Mouse (Mus musculus): Measurements from ENCODE around the gene Hnrnpul2. TPM values are rescaled to one million over a fixed set of nuclear protein-coding genes. Genes with fewer than 3 reads are reported as not detected.

Hnrnpul2 gene
- 13.5 and 54.1 TPM in 2 replicates for polyA plus RNA-seq (2012; ENCODE audit: insufficient read depth, low replicate concordance)

DNA sequence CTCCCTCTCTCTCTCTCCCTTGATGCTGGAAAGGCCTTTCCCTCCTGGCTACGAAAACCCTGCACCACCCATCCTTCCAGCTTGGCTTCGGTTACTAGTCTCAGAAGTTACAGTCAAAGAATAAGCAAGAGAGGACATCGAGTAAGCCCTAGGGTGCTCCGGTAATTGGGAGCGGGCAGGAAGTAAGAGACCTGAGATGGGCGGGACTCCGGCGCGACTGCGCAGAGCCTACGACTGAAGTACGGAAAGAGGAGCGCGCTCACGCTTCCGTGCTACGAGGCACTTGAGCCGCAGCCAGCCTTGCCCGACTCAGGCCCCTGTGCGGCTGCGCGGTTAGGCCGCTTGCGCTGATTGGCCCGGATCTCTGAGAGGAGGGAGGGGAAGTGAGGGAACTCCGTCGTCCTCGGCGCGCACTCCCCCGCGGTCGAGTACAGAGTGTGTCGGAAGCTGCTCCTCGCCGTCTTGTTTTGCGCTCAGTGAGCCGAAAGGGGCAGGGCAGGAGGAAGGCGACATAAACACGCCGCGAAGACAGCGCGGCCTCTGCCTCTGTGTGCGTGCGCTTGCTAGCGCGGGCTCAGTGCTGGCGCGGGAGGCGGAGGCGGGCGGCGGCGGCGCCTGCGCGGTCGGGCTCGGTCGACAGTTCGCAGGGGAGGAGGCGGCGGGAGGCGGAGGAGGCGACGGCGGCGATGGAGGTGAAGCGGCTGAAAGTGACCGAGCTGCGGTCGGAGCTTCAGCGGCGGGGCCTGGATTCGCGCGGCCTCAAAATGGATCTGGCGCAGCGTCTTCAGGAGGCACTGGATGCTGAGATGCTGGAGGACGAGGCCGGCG, at the start of gene Hnrnpul2:
Gene Hnrnpul2, plus strand, starts transcription at position 415 of the 828 bp plus-strand sequence.
- H3K27me3 ChIP-seq (replicated peaks): no peaks in the 10 kb centered on the region
- H3K36me3 ChIP-seq (replicated peaks; ENCODE audit: low read length): peaks cover 52% of the 10 kb centered on the region
- TF ChIP-seq GATA1 (IDR thresholded peaks at IDR 0.05; ENCODE audit: borderline replicate concordance, low read length) (no peak), FLI1 (IDR thresholded peaks at IDR 0.05; ENCODE audit: low read length) (peak; percentile 35; the same call in 1 of the 2 replicates)
- no peaks in the 10 kb centered on the region for H3K9me3 ChIP-seq
- H3K4me3 ChIP-seq (replicated peaks): peak within 1 kb of the TSS; percentile 94
- peaks cover 45% of the 10 kb centered on the region for H3K4me1 ChIP-seq

- TF ChIP-seq GATA1 (IDR thresholded peaks at IDR 0.05; ENCODE audit: borderline replicate concordance, low read length) (no peak), FLI1 (IDR thresholded peaks at IDR 0.05; ENCODE audit: low read length) (no peak)
- Histone ChIP-seq H3K27me3 (replicated peaks) (no peaks in the 10 kb centered on the region), H3K9me3 (peaks cover 2% of the 10 kb centered on the region), H3K4me1 (peaks cover 42% of the 10 kb centered on the region), H3K4me3 (replicated peaks) (peak within 1 kb of the TSS; percentile 93), H3K36me3 (replicated peaks; ENCODE audit: low read length) (peaks cover 71% of the 10 kb centered on the region)
Observed at GRCm38 (mm10) chr19:8770567-8771270, 49.1 kb upstream of the Hnrnpul2 start, which contains the start of gene Tmem223. Gene Tmem223, plus strand, starts transcription at chr19:8770996.

- Histone ChIP-seq H3K27me3 (replicated peaks) (no peaks in the 10 kb centered on the region), H3K4me1 (peaks cover 52% of the 10 kb centered on the region), H3K36me3 (replicated peaks; ENCODE audit: low read length) (peaks cover 60% of the 10 kb centered on the region), H3K4me3 (replicated peaks) (peak overlapping the region; percentile 97), H3K9me3 (no peaks in the 10 kb centered on the region)
- TF ChIP-seq GATA1 (IDR thresholded peaks at IDR 0.05; ENCODE audit: borderline replicate concordance, low read length) (no peak), FLI1 (IDR thresholded peaks at IDR 0.05; ENCODE audit: low read length) (no peak)
Observed at GRCm38 (mm10) chr19:8772996-8773395, 46.8 kb upstream of the Hnrnpul2 start.

- no peak for TF ChIP-seq FLI1 (IDR thresholded peaks at IDR 0.05; ENCODE audit: low read length)
- no peak for TF ChIP-seq GATA1 (IDR thresholded peaks at IDR 0.05; ENCODE audit: borderline replicate concordance, low read length)
- Histone ChIP-seq H3K27me3 (replicated peaks) (no peaks in the 10 kb centered on the region), H3K36me3 (replicated peaks; ENCODE audit: low read length) (peaks cover 60% of the 10 kb centered on the region), H3K4me3 (replicated peaks) (peak overlapping the region; percentile 97), H3K4me1 (peaks cover 52% of the 10 kb centered on the region), H3K9me3 (no peaks in the 10 kb centered on the region)
Observed at GRCm38 (mm10) chr19:8773409-8773808, 46.4 kb upstream of the Hnrnpul2 start.

- no peaks in the 10 kb centered on the region for H3K9me3 ChIP-seq
- peaks cover 57% of the 10 kb centered on the region for H3K36me3 ChIP-seq (replicated peaks; ENCODE audit: low read length)
- peak; percentile 68; the same call in 1 of the 2 replicates for TF ChIP-seq FLI1 (IDR thresholded peaks at IDR 0.05; ENCODE audit: low read length)
- no peak for TF ChIP-seq GATA1 (IDR thresholded peaks at IDR 0.05; ENCODE audit: borderline replicate concordance, low read length)
- H3K27me3 ChIP-seq (replicated peaks): no peaks in the 10 kb centered on the region
- peak within 1 kb of the TSS; percentile 97 for H3K4me3 ChIP-seq (replicated peaks)
- H3K4me1 ChIP-seq: peaks cover 52% of the 10 kb centered on the region
Observed at GRCm38 (mm10) chr19:8774086-8774835, 45.5 kb upstream of the Hnrnpul2 start, which contains the start of gene Tmem179b. Gene Tmem179b, minus strand, starts transcription at chr19:8774467.

DNA sequence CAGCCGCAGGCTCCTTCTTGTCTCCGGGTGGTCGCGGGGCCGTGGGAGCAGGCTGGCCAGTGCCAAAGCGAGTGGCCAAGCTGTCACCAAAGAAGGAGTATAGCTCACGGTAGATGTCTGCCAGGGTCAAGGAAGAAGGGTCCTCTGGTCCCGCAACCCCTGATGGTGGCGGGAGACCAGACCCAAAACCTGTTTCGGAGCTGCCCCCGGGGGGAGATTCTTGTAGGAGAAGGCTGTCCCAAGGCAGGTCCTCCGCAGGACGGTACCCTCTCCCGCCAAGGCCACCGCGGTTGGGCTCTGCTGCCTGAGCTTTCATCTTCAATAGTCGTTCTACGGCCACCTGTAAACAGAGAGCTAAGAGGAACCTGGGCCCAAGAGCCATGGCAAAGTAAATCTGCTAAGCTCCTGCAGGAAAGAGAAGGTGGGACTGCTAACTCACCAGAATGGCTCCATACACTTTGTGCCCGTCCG, 44.8 kb upstream of the Hnrnpul2 start:
- H3K4me3 ChIP-seq (replicated peaks): peak overlapping the region; percentile 97
- TF ChIP-seq GATA1 (IDR thresholded peaks at IDR 0.05; ENCODE audit: borderline replicate concordance, low read length) (no peak), FLI1 (IDR thresholded peaks at IDR 0.05; ENCODE audit: low read length) (no peak)
- peaks cover 55% of the 10 kb centered on the region for H3K36me3 ChIP-seq (replicated peaks; ENCODE audit: low read length)
- H3K4me1 ChIP-seq: peaks cover 55% of the 10 kb centered on the region
- no peaks in the 10 kb centered on the region for H3K27me3 ChIP-seq (replicated peaks)
- H3K9me3 ChIP-seq: no peaks in the 10 kb centered on the region

- Histone ChIP-seq H3K9me3 (no peaks in the 10 kb centered on the region), H3K4me3 (replicated peaks) (peak within 1 kb of the TSS; percentile 96), H3K36me3 (replicated peaks; ENCODE audit: low read length) (peaks cover 40% of the 10 kb centered on the region), H3K4me1 (peaks cover 45% of the 10 kb centered on the region), H3K27me3 (replicated peaks) (no peaks in the 10 kb centered on the region)
- TF ChIP-seq FLI1 (IDR thresholded peaks at IDR 0.05; ENCODE audit: low read length) (no peak), GATA1 (IDR thresholded peaks at IDR 0.05; ENCODE audit: borderline replicate concordance, low read length) (no peak)
Observed at GRCm38 (mm10) chr19:8786008-8786781, 33.6 kb upstream of the Hnrnpul2 start, which contains the start of gene Taf6l. Gene Taf6l, minus strand, starts transcription at chr19:8786417.

DNA sequence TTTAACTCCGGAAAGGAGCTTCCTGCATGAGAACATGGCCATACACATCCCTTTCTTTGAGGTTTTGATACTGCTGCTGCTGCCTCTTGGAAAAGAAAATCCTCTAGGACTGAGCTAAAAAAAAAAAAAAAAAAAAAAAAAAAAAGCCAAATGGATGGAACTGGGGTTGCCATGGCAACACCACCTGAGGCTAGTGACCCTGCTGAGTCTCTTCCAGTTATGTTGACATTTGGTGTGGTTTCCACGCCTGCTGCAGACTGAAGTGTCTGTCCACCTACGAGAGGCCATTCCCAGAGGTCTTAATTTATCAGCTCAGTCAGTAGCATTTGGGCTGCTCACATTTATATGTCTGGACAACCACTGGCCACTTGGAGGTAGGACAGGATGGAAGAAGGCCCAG, 31.3 kb upstream of the Hnrnpul2 start:
- Histone ChIP-seq H3K4me3 (replicated peaks) (no peak overlapping the region), H3K4me1 (peaks cover 36% of the 10 kb centered on the region), H3K36me3 (replicated peaks; ENCODE audit: low read length) (peaks cover 35% of the 10 kb centered on the region), H3K9me3 (peaks cover 5% of the 10 kb centered on the region), H3K27me3 (replicated peaks) (no peaks in the 10 kb centered on the region)
- TF ChIP-seq GATA1 (IDR thresholded peaks at IDR 0.05; ENCODE audit: borderline replicate concordance, low read length) (no peak), FLI1 (IDR thresholded peaks at IDR 0.05; ENCODE audit: low read length) (no peak)

All from megakaryocyte, embryonic 14.5 days (primary cell).